Mouse (Mus musculus) left cerebral cortex, postnatal 25 days (tissue): ENCODE measurements around the gene Ints4. TPM values are rescaled to one million over a fixed set of nuclear protein-coding genes. Genes with fewer than 3 reads are reported as not detected.
"Not testable (repeated sequence)": the region's sequence is repeated elsewhere in the genome, so short reads cannot be mapped to it uniquely, and the experiment has no call there.

Experiments used
- DNase-seq, 2 experiments: peaks; one replicate each; pipeline ENCODE4 v3.0.0; 2022; ENCODE audit warnings: low spot score in 2 of 2, mixed read lengths in 1 of 2
- intact Hi-C: fragments of 180-260 bp; cut with DNase I; formaldehyde crosslinking; loops from one replicate; pipeline ENCODE4 v1.15.1; 2025
- total RNA-seq, 2 experiments: library from RNA; stranded (reverse); gene quantifications; 2 replicates each; pipeline ENCODE4 v1.2.3; 2021

Gene Ints4
- 10 to 100 TPM; 23.9 to 28.5 TPM for total RNA-seq

DNA sequence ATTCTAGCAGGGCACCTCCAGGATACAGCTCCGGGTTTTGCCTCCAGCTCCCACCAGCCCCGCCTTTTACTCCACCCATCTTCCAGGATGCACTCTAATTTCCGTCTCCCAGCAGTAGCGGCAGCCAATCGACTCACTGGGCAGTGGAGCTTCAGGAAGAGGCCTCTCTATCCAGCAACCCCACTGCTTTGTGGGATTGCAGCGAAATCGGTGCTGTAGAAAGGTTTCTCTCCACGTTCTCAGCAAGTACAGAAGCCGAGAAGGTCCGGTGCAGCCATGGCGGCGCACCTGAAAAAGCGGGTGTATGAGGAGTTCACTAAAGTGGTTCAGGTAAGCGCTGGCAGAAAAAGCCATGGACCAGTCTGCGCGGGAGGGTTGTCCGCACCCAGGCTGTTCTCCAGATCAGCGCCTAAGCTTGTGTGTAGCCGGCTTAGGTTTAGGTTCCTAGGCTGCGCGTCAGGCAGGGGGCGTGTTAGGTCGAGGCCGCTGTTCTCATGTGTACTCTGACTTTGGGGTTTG is at the start of gene Ints4:
Ints4 (plus strand) TSS at position 136 of the 519 bp plus-strand sequence.
- intact Hi-C loops: loop anchor here (1.0 to 2.0 kb wide), 3 partner anchors 56 to 216 kb away; partner anchors contain the start of genes Aamdc, Clns1a and Rsf1
- peak; percentile 92 to 98 for DNase-seq

GRCm38 (mm10) chr7:97433517-97433916 is 47.2 kb upstream of the Ints4 start:
- intact Hi-C loops, DNase-seq: not testable (repeated sequence)

DNA sequence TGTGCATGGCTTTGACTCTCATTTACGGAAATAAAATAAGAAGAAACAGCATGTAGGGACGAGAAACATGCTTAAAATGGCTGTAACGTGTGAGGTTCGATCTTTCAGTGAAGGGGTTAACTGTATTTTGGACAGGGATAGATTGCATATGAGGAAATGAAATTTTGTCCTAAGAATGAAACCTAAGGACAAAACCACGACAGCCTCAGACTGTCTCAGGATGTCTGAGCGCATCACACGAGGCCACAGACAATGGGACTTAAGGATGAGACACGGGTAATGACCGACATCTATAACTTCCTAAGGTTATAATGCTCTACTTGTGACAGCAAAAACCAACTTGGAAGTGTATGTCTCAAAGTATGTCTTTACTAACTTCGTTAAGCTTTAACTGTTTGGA is 46.2 kb upstream of the Ints4 start:
- no peak for DNase-seq
- intact Hi-C loops: no loop called here

GRCm38 (mm10) chr7:97438986-97439385 is 41.8 kb upstream of the Ints4 start:
- intact Hi-C loops: no loop called here
- no peak for DNase-seq

- intact Hi-C loops: no loop called here
- DNase-seq: peak; percentile 87 to 94
Measured at GRCm38 (mm10) chr7:97446171-97446925, 34.4 kb upstream of the Ints4 start.

- DNase-seq: peak in 1 of 2 experiments; percentile 49
Measured at GRCm38 (mm10) chr7:97447050-97447531, 33.7 kb upstream of the Ints4 start.

GRCm38 (mm10) chr7:97451023-97451422 is 29.7 kb upstream of the Ints4 start, which contains the start of gene Kctd14:
Gene Kctd14, plus strand, starts transcription at chr7:97451323.
- DNase-seq, intact Hi-C loops: not testable (repeated sequence)

More at GRCm38 (mm10) chr7:97447050-97447531, 33.7 kb upstream of the Ints4 start:
- intact Hi-C loops: no loop called here

DNA sequence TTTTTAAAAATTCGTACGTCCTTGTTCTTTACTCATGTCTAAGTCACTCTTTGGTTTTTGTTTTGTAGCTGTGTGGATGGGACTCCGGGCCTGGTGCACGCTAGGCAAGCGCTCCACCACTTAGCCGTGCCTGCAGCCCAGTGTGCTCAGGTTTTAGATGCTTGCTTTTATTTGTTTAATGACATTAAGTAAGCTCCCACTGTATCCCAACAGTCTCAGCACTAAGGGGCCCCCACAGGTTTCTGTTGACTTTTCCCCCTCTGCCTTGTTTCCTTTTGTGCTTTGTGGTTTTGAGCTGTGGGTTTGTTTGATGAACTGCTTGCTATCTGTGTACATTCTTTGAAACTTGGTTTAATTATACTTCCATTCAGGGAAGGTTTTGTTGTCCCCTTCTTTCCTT is 28.6 kb upstream of the Ints4 start:
- intact Hi-C loops: no loop called here
- DNase-seq: no peak

- DNase-seq: no peak
- intact Hi-C loops: no loop called here
Measured at GRCm38 (mm10) chr7:97453141-97453921, 27.4 kb upstream of the Ints4 start.

- intact Hi-C loops: no loop called here
- no peak for DNase-seq
Measured at GRCm38 (mm10) chr7:97454795-97455194, 26.0 kb upstream of the Ints4 start.

- intact Hi-C loops: no loop called here
- no peak for DNase-seq
Measured at GRCm38 (mm10) chr7:97455577-97455976, 25.2 kb upstream of the Ints4 start.

DNA sequence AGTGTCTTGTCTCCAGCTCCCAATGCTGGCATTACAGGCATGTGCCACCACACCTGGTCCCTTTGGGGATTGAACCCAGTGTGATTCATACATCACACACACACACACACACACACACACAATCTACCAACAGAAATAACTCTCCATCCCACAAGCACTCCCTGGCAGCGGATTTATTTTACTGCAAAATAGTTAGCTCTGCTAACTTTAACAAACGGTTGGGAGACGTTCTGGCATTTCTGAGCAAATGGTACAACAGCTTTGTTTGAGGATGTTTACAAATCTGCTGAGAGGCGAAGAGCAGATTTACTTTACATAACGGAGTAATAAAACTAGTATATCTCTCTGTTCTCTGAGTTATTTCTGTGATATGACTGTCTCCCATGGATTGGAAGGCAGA is 7.8 kb upstream of the Ints4 start:
- intact Hi-C loops: no loop called here

GRCm38 (mm10) chr7:97479349-97479748 is 1.4 kb upstream of the Ints4 start:
- no peak for DNase-seq

More for the DNA sequence above, 7.8 kb upstream of the Ints4 start:
- peak; percentile 44 to 63 for DNase-seq

GRCm38 (mm10) chr7:97480290-97480689 is 466 bp upstream of the Ints4 start:
- intact Hi-C loops: loop anchor here (2.0 kb wide), 2 partner anchors 55 to 217 kb away; partner anchors contain the start of gene Clns1a
- no peak for DNase-seq

More at GRCm38 (mm10) chr7:97479349-97479748, 1.4 kb upstream of the Ints4 start:
- intact Hi-C loops: no loop called here

DNA sequence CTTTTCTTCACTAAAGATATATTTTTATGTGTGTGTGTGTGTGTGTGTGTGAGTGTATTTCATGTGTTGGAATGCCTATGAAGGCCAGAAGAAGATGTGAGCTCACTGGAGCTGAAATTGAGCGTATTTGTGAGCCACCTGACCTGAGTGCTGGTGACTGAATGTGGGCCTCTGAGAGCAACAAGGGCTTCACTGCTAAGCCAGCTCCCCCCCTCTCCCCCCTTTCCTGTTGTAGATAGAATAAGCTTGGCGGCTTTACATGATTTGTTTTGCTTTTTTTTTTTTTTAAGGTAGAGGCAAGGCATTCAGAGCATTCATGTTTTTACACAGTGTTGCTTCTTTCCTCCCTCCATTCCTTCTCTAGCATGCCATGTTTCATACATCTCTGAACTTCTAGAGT is 2.6 kb downstream of the Ints4 start:
- DNase-seq: no peak
- intact Hi-C loops: no loop called here

- intact Hi-C loops: no loop called here
- no peak for DNase-seq
Measured at GRCm38 (mm10) chr7:97491157-97491556, 10.4 kb downstream of the Ints4 start.

- DNase-seq: no peak
- intact Hi-C loops: no loop called here
Measured at GRCm38 (mm10) chr7:97492420-97492819, 11.7 kb downstream of the Ints4 start.

DNA sequence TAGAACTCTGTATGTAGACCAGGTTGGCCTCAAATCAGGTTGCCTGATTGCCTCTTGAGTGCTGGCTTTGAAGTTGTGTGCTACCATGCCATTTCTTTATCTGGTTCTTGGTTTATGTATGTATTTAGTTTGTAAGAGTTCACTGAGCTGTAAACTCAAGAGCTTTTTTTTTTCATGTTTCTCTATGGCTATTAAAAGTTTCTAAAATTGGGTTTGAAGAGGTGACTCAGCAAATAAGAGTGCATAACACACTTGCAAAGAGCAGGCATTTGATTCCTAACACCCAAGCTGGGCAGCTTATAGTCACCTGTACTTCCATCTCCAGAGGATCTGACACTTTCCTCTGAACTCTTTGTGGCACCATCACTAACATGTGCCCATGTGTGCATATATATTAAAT is 14.3 kb downstream of the Ints4 start:
- no peak for DNase-seq
- intact Hi-C loops: no loop called here

DNA sequence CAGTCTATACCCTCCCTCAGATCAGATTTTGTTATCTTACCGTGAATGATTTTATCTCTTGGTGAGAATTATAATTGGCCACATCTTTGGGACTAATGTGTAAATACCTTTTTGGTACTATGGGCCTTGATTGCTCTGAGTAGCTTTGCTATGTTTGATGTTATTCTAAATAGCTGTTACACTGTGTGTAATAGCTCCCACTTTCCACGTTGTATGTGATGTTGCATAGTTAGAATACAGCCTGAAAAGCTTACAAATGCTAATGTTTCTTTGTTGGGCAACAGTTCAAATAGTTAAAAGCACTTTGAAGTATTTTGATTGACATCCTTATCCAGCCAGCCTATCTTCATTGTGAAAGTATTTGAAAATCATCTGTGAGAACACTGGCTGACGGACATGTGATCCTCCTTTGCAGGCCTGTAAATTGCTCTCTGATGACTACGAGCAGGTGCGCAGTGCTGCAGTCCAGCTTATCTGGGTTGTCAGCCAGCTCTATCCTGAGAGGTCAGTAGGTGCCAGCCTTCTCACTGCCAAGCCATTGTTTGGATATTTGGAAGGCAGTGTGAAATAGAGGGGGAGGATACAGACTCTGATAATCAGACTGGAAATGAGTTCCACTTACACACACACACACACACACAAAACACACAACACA is 19.9 kb downstream of the Ints4 start:
- intact Hi-C loops: no loop called here

DNA sequence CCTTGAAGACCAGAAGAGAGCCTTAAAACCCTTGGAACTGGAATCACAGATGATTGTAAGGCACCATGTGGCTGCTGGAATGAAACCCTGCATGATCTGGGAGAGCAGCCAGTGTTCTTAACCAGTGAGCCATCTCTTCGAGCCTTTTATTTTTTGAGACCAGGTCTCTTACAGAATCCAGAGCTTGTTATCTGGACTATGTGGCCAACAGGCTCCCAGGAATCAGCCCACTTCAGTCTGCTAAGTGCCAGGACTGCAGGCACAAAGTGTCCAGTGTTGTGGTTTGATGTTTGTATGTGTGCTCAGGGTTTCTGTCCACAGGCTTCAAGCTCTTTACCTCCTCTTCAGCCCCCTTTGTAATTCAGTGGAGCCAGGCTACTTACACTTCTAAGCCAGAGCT is 34.0 kb downstream of the Ints4 start:
- intact Hi-C loops: no loop called here
- DNase-seq: no peak

More for the DNA sequence above, 19.9 kb downstream of the Ints4 start:
- DNase-seq: peak in 1 of 2 experiments; percentile 6
